Mouse (Mus musculus): Measurements from ENCODE around the gene Evx1. TPM values are rescaled to one million over a fixed set of nuclear protein-coding genes. Genes with fewer than 3 reads are reported as not detected.

The Evx1 gene
- polyA plus RNA-seq, 1 experiment from 2014 or later: 0.06 TPM

DNA sequence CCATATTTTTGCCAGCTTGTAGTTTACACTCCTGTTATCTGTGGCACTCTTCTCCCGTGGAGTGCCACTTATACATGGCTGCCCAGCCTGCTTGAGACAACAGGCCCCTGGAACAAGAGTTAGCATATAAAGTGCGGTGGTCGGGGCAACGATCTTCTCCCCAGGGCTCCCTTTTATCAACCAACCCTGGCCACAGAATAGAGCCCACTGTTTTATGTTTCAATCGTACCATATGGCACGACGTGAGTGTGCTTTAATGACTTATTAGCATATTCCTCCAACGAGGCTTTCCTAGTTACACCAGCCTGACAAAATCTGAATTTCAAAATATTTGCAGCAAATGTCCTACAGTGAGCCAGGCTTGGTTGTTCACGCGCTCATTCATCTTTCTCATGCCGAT, 53.2 kb downstream of the Evx1 start:
- no peaks in the 10 kb centered on the region for H3K9me3 ChIP-seq (replicated peaks)
- peaks cover 15% of the 10 kb centered on the region; the same call in 1 of the 2 replicates for H3K27me3 ChIP-seq (replicated peaks)
- H3K36me3 ChIP-seq: no peaks in the 10 kb centered on the region
- H3K9ac ChIP-seq: no peak overlapping the region
- H3K4me1 ChIP-seq: no peaks in the 10 kb centered on the region
- no peak overlapping the region for H3K27ac ChIP-seq
- H3K4me3 ChIP-seq: no peak overlapping the region
- no peak overlapping the region for H3K4me2 ChIP-seq
- ATAC-seq: no peak
- WGBS (ENCODE audit: insufficient replicate concordance): 76% methylated on average over 11 of the region's 11 CpGs

DNA sequence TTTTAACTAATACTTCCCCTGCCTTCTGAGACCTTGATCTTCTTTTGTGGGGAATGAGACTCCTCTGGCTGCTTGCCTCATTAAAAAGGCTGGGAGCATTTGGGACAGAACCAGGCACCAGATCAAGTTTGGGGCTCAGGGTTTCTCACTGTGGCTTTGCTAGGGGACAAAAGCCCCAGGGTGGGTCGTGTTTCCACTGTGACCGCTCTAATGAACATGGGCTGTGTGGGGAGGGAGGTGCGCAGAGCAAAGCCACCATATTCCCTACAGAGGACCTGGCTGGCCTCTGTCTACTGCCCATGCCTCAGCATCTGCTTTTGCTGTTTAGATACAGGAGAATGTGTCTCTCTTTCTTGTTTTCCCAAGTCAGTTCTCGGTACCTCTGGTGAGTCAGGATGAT, 53.8 kb downstream of the Evx1 start:
- Histone ChIP-seq H3K4me1 (no peaks in the 10 kb centered on the region), H3K27me3 (replicated peaks) (peaks cover 17% of the 10 kb centered on the region; the same call in 1 of the 2 replicates), H3K27ac (no peak overlapping the region), H3K9me3 (replicated peaks) (no peaks in the 10 kb centered on the region), H3K4me3 (no peak overlapping the region), H3K36me3 (no peaks in the 10 kb centered on the region), H3K4me2 (no peak overlapping the region), H3K9ac (no peak overlapping the region)
- 65% methylated on average over 4 of the region's 4 CpGs for WGBS (ENCODE audit: insufficient replicate concordance)
- no peak for ATAC-seq

Other genes starting within 250 kb of the Evx1 start
- 1.0 and 1.1 TPM in 2 replicates for gene Hoxa1, start 155.2 kb upstream of the Evx1 start, polyA plus RNA-seq (2016; fragmentation: Nextera tagmentation; extraction: Ambion mirVana)
- gene Hoxa2, start 148.7 kb upstream of the Evx1 start, polyA plus RNA-seq (2016; fragmentation: Nextera tagmentation; extraction: Ambion mirVana): 1.4 TPM in 2 replicates
- gene 5730596B20Rik, start 136.0 kb upstream of the Evx1 start, polyA plus RNA-seq (2016; fragmentation: Nextera tagmentation; extraction: Ambion mirVana): 0.29 TPM in 2 replicates
- gene Hoxa4, start 121.7 kb upstream of the Evx1 start, polyA plus RNA-seq (2016; fragmentation: Nextera tagmentation; extraction: Ambion mirVana): 0.79 and 0.92 TPM in 2 replicates
- gene Hoxa5, start 108.9 kb upstream of the Evx1 start, polyA plus RNA-seq (2016; fragmentation: Nextera tagmentation; extraction: Ambion mirVana): 2.1 and 3.1 TPM in 2 replicates
- 0.14 and 0.20 TPM in 2 replicates for gene Hoxa6, start 104.8 kb upstream of the Evx1 start, polyA plus RNA-seq (2016; fragmentation: Nextera tagmentation; extraction: Ambion mirVana)
- gene Hoxa3, start 100.2 kb upstream of the Evx1 start, polyA plus RNA-seq (2016; fragmentation: Nextera tagmentation; extraction: Ambion mirVana): 0.97 and 1.2 TPM in 2 replicates
- gene Gm28308, start 100.2 kb upstream of the Evx1 start, polyA plus RNA-seq (2016; fragmentation: Nextera tagmentation; extraction: Ambion mirVana): not detected in 2 replicates
- 0.74 and 0.81 TPM in 2 replicates for gene Hoxa7, start 91.6 kb upstream of the Evx1 start, polyA plus RNA-seq (2016; fragmentation: Nextera tagmentation; extraction: Ambion mirVana)
- 1.2 and 1.4 TPM in 2 replicates for gene Hoxa9, start 82.4 kb upstream of the Evx1 start, polyA plus RNA-seq (2016; fragmentation: Nextera tagmentation; extraction: Ambion mirVana)
- gene Hoxa10, start 72.6 kb upstream of the Evx1 start, polyA plus RNA-seq (2016; fragmentation: Nextera tagmentation; extraction: Ambion mirVana): 0.44 and 0.61 TPM in 2 replicates
- gene Hoxa11, start 67.7 kb upstream of the Evx1 start, polyA plus RNA-seq (2016; fragmentation: Nextera tagmentation; extraction: Ambion mirVana): 0.06 TPM in 1 of 2 replicates, not detected in the other
- gene Hoxa13, start 52.6 kb upstream of the Evx1 start, polyA plus RNA-seq (2016; fragmentation: Nextera tagmentation; extraction: Ambion mirVana): not detected in 2 replicates